Mouse (Mus musculus) spleen, postnatal 14 days (tissue): ENCODE results near the gene Anpep.
"Not testable (repeated sequence)": the region's sequence is repeated elsewhere in the genome, so short reads cannot be mapped to it uniquely, and the experiment has no call there.

ENCODE experiments used
- DNase-seq, 2 experiments: peaks; one replicate each; pipeline ENCODE4 v3.0.0; 2021 to 2022; ENCODE audit warnings: low spot score in 2 of 2

The Anpep gene

GRCm38 (mm10) chr7:79810611-79811506 lies 50.0 kb downstream of the Anpep start, which contains the start of gene Mesp2:
Gene Mesp2 (plus strand): TSS chr7:79810727.
- DNase-seq: peak; percentile 42 to 55

- DNase-seq: no peak
These were observed 52.3 kb downstream of the Anpep start for GRCm38 (mm10) chr7:79808561-79808960.

- DNase-seq: no peak
These were observed 57.0 kb downstream of the Anpep start for GRCm38 (mm10) chr7:79803887-79804286.

- no peak for DNase-seq
These were observed 58.8 kb downstream of the Anpep start for GRCm38 (mm10) chr7:79802037-79802436.

- DNase-seq: no peak
These were observed 59.5 kb downstream of the Anpep start for GRCm38 (mm10) chr7:79801391-79801790.

GRCm38 (mm10) chr7:79800336-79800735 lies 60.5 kb downstream of the Anpep start:
- DNase-seq: no peak

GRCm38 (mm10) chr7:79799506-79799905 lies 61.4 kb downstream of the Anpep start:
- DNase-seq: no peak

GRCm38 (mm10) chr7:79799048-79799447 lies 61.8 kb downstream of the Anpep start:
- DNase-seq: peak; percentile 33 to 49

- DNase-seq: no peak
These were observed 62.3 kb downstream of the Anpep start for GRCm38 (mm10) chr7:79798606-79799005.

- DNase-seq: no peak
These were observed 67.2 kb downstream of the Anpep start, which contains the start of gene Mesp1 for GRCm38 (mm10) chr7:79793688-79794087. Gene Mesp1 (minus strand): TSS chr7:79793788.

GRCm38 (mm10) chr7:79792635-79793421 lies 68.0 kb downstream of the Anpep start:
- no peak for DNase-seq

GRCm38 (mm10) chr7:79789812-79790211 lies 71.0 kb downstream of the Anpep start:
- DNase-seq: not testable (repeated sequence)

GRCm38 (mm10) chr7:79786295-79786694 lies 74.6 kb downstream of the Anpep start:
- DNase-seq: peak in 1 of 2 experiments; percentile 45

- DNase-seq: no peak
These were observed 78.4 kb downstream of the Anpep start for GRCm38 (mm10) chr7:79782516-79782855.

GRCm38 (mm10) chr7:79781826-79782515 lies 78.9 kb downstream of the Anpep start:
- no peak for DNase-seq

- DNase-seq: peak; percentile 21 to 46
These were observed 79.9 kb downstream of the Anpep start for GRCm38 (mm10) chr7:79780647-79781626.
